Mouse (Mus musculus): ENCODE measurements at regions not wholly inside any gene's neighbourhood (a gene's known extent, or its start where the extent isn't known, plus 50 kb on each side); places are given as distances from the start of the nearest gene placed in this dataset.

GRCm38 (mm10) chr7:136008486-136008885, 292.3 kb upstream of the Mki67 start:
- ATAC-seq = no peak
- WGBS (ENCODE audit: insufficient replicate concordance) = 34% methylated on average over 6 of the region's 6 CpGs
- Histone ChIP-seq H3K4me3 (no peak overlapping the region), H3K4me2 (no peak overlapping the region), H3K9me3 (replicated peaks) (no peaks in the 10 kb centered on the region), H3K4me1 (no peaks in the 10 kb centered on the region), H3K27me3 (replicated peaks) (peaks cover 23% of the 10 kb centered on the region), H3K9ac (no peak overlapping the region), H3K36me3 (no peaks in the 10 kb centered on the region), H3K27ac (no peak overlapping the region)

- Histone ChIP-seq H3K27me3 (replicated peaks) (peaks cover 23% of the 10 kb centered on the region), H3K9me3 (replicated peaks) (no peaks in the 10 kb centered on the region), H3K27ac (no peak overlapping the region), H3K4me3 (no peak overlapping the region), H3K36me3 (no peaks in the 10 kb centered on the region), H3K4me2 (no peak overlapping the region), H3K9ac (no peak overlapping the region), H3K4me1 (no peaks in the 10 kb centered on the region)
- ATAC-seq = no peak
- WGBS (ENCODE audit: insufficient replicate concordance) = 44% methylated on average over 7 of the region's 7 CpGs
These were observed 293.9 kb upstream of the Mki67 start for GRCm38 (mm10) chr7:136010013-136010412.

GRCm38 (mm10) chr7:136014706-136015105, 298.5 kb upstream of the Mki67 start:
- H3K4me2 ChIP-seq = no peak overlapping the region
- 0 out of 2 replicates have a peak, but pooled peaks cover 4% of the 10 kb centered on the region for H3K27me3 ChIP-seq (replicated peaks)
- H3K4me1 ChIP-seq = no peaks in the 10 kb centered on the region
- no peak overlapping the region for H3K9ac ChIP-seq
- no peak for ATAC-seq
- H3K27ac ChIP-seq = no peak overlapping the region
- WGBS (ENCODE audit: insufficient replicate concordance) = 36% methylated on average over 4 of the region's 4 CpGs
- H3K36me3 ChIP-seq = no peaks in the 10 kb centered on the region
- H3K4me3 ChIP-seq = no peak overlapping the region
- no peaks in the 10 kb centered on the region for H3K9me3 ChIP-seq (replicated peaks)

- Histone ChIP-seq H3K9ac (no peak overlapping the region), H3K4me2 (no peak overlapping the region), H3K4me1 (no peaks in the 10 kb centered on the region), H3K9me3 (replicated peaks) (no peaks in the 10 kb centered on the region), H3K27me3 (replicated peaks) (no peaks in the 10 kb centered on the region), H3K36me3 (no peaks in the 10 kb centered on the region), H3K4me3 (no peak overlapping the region), H3K27ac (no peak overlapping the region)
- no peak for ATAC-seq
- WGBS (ENCODE audit: insufficient replicate concordance) = 73% methylated on average over 8 of the region's 8 CpGs
These were observed 300.8 kb upstream of the Mki67 start for GRCm38 (mm10) chr7:136016918-136017317.

- Histone ChIP-seq H3K27me3 (replicated peaks) (no peaks in the 10 kb centered on the region), H3K9me3 (replicated peaks) (no peaks in the 10 kb centered on the region), H3K27ac (no peak overlapping the region), H3K4me1 (no peaks in the 10 kb centered on the region), H3K36me3 (no peaks in the 10 kb centered on the region), H3K4me2 (no peak overlapping the region), H3K9ac (no peak overlapping the region), H3K4me3 (no peak overlapping the region)
- no peak for ATAC-seq
- 68% methylated on average over 7 of the region's 7 CpGs for WGBS (ENCODE audit: insufficient replicate concordance)
These were observed 304.4 kb upstream of the Mki67 start for GRCm38 (mm10) chr7:136020577-136020976.

GRCm38 (mm10) chr7:136021071-136021470, 304.9 kb upstream of the Mki67 start:
- H3K36me3 ChIP-seq = no peaks in the 10 kb centered on the region
- H3K4me3 ChIP-seq = no peak overlapping the region
- no peak overlapping the region for H3K27ac ChIP-seq
- H3K9ac ChIP-seq = no peak overlapping the region
- H3K4me2 ChIP-seq = no peak overlapping the region
- H3K27me3 ChIP-seq (replicated peaks) = no peaks in the 10 kb centered on the region
- ATAC-seq = no peak
- H3K9me3 ChIP-seq (replicated peaks) = no peaks in the 10 kb centered on the region
- no peaks in the 10 kb centered on the region for H3K4me1 ChIP-seq
- WGBS (ENCODE audit: insufficient replicate concordance) = 29% methylated on average over 2 of the region's 2 CpGs

GRCm38 (mm10) chr7:136022781-136023448, 306.8 kb upstream of the Mki67 start:
- H3K36me3 ChIP-seq = no peaks in the 10 kb centered on the region
- no peak overlapping the region for H3K4me2 ChIP-seq
- no peak overlapping the region for H3K27ac ChIP-seq
- no peaks in the 10 kb centered on the region for H3K27me3 ChIP-seq (replicated peaks)
- no peaks in the 10 kb centered on the region for H3K4me1 ChIP-seq
- no peak overlapping the region for H3K9ac ChIP-seq
- 38% methylated on average over 5 of the region's 5 CpGs for WGBS (ENCODE audit: insufficient replicate concordance)
- no peak overlapping the region for H3K4me3 ChIP-seq
- no peaks in the 10 kb centered on the region for H3K9me3 ChIP-seq (replicated peaks)
- no peak for ATAC-seq

GRCm38 (mm10) chr7:136026451-136026850, 310.3 kb upstream of the Mki67 start:
- Histone ChIP-seq H3K4me3 (no peak overlapping the region), H3K27me3 (replicated peaks) (no peaks in the 10 kb centered on the region), H3K36me3 (no peaks in the 10 kb centered on the region), H3K9ac (no peak overlapping the region), H3K27ac (no peak overlapping the region), H3K4me2 (no peak overlapping the region), H3K4me1 (no peaks in the 10 kb centered on the region), H3K9me3 (replicated peaks) (no peaks in the 10 kb centered on the region)
- ATAC-seq = no peak
- 75% methylated on average over 7 of the region's 7 CpGs for WGBS (ENCODE audit: insufficient replicate concordance)

GRCm38 (mm10) chr7:136032026-136032425, 315.9 kb upstream of the Mki67 start:
- H3K4me2 ChIP-seq = no peak overlapping the region
- ATAC-seq = no peak
- H3K27me3 ChIP-seq (replicated peaks) = no peaks in the 10 kb centered on the region
- no peak overlapping the region for H3K27ac ChIP-seq
- H3K4me1 ChIP-seq = no peaks in the 10 kb centered on the region
- 59% methylated on average over 6 of the region's 6 CpGs for WGBS (ENCODE audit: insufficient replicate concordance)
- no peak overlapping the region for H3K9ac ChIP-seq
- H3K36me3 ChIP-seq = no peaks in the 10 kb centered on the region
- H3K9me3 ChIP-seq (replicated peaks) = no peaks in the 10 kb centered on the region
- no peak overlapping the region for H3K4me3 ChIP-seq

- H3K9me3 ChIP-seq (replicated peaks) = no peaks in the 10 kb centered on the region
- ATAC-seq = no peak
- H3K27ac ChIP-seq = no peak overlapping the region
- H3K9ac ChIP-seq = no peak overlapping the region
- H3K4me3 ChIP-seq = no peak overlapping the region
- H3K4me2 ChIP-seq = no peak overlapping the region
- WGBS (ENCODE audit: insufficient replicate concordance) = 75% methylated on average over 5 of the region's 5 CpGs
- no peaks in the 10 kb centered on the region for H3K4me1 ChIP-seq
- H3K36me3 ChIP-seq = no peaks in the 10 kb centered on the region
- no peaks in the 10 kb centered on the region for H3K27me3 ChIP-seq (replicated peaks)
These were observed 317.4 kb upstream of the Mki67 start for GRCm38 (mm10) chr7:136033536-136033935.

GRCm38 (mm10) chr7:136035735-136036134, 319.6 kb upstream of the Mki67 start:
- no peak for ATAC-seq
- H3K4me2 ChIP-seq = no peak overlapping the region
- WGBS (ENCODE audit: insufficient replicate concordance) = 46% methylated on average over 7 of the region's 7 CpGs
- H3K36me3 ChIP-seq = no peaks in the 10 kb centered on the region
- H3K27me3 ChIP-seq (replicated peaks) = no peaks in the 10 kb centered on the region
- H3K27ac ChIP-seq = no peak overlapping the region
- no peak overlapping the region for H3K9ac ChIP-seq
- H3K9me3 ChIP-seq (replicated peaks) = no peaks in the 10 kb centered on the region
- H3K4me1 ChIP-seq = no peaks in the 10 kb centered on the region
- no peak overlapping the region for H3K4me3 ChIP-seq

GRCm38 (mm10) chr7:136038072-136038471, 321.9 kb upstream of the Mki67 start:
- no peak overlapping the region for H3K27ac ChIP-seq
- no peak for ATAC-seq
- H3K4me1 ChIP-seq = no peaks in the 10 kb centered on the region
- H3K9me3 ChIP-seq (replicated peaks) = no peaks in the 10 kb centered on the region
- H3K27me3 ChIP-seq (replicated peaks) = no peaks in the 10 kb centered on the region
- 62% methylated on average over 5 of the region's 5 CpGs for WGBS (ENCODE audit: insufficient replicate concordance)
- H3K36me3 ChIP-seq = no peaks in the 10 kb centered on the region
- no peak overlapping the region for H3K4me3 ChIP-seq
- no peak overlapping the region for H3K9ac ChIP-seq
- H3K4me2 ChIP-seq = no peak overlapping the region

- H3K9me3 ChIP-seq (replicated peaks) = no peaks in the 10 kb centered on the region
- no peak overlapping the region for H3K4me2 ChIP-seq
- H3K4me3 ChIP-seq = no peak overlapping the region
- ATAC-seq = no peak
- no peaks in the 10 kb centered on the region for H3K27me3 ChIP-seq (replicated peaks)
- H3K9ac ChIP-seq = no peak overlapping the region
- no peaks in the 10 kb centered on the region for H3K4me1 ChIP-seq
- 24% methylated on average over 2 of the region's 2 CpGs for WGBS (ENCODE audit: insufficient replicate concordance)
- H3K27ac ChIP-seq = no peak overlapping the region
- H3K36me3 ChIP-seq = no peaks in the 10 kb centered on the region
These were observed 322.7 kb upstream of the Mki67 start for GRCm38 (mm10) chr7:136038906-136039305.

All from liver, embryonic 12.5 days (tissue).